Mouse (Mus musculus): ENCODE results near the gene Olfm2. TPM values are rescaled to one million over a fixed set of nuclear protein-coding genes. Genes with fewer than 3 reads are reported as not detected.
"Not testable (repeated sequence)": the region's sequence is repeated elsewhere in the genome, so short reads cannot be mapped to it uniquely, and the experiment has no call there.

The Olfm2 gene
- total RNA-seq, 1 experiment from 2014 or later, result not detected

- no peak for ATAC-seq (ENCODE audit: extremely low read depth, insufficient number of reproducible peaks, low FRiP score, poor library complexity, severe bottlenecking)
Measured at GRCm38 (mm10) chr9:20712934-20713477, 33.1 kb downstream of the Olfm2 start.

DNA sequence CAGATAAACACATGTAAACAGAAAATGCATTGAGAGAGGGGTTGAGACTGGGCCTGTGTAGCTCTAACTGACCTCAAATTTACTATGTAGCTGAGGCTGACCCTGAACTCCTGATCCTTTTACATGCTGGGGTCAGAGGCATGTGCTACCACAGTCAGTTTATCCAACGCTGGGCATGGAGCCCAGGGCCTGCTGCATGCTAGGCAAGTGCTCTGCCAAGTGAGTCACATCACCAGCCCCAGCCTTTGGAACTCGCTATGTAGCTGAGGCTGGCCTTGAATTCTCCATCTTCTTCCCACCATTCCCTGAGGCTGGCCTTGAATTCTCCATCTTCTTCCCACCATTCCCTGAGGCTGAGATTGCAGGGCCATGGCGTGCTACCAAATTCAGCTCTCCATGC is 35.7 kb downstream of the Olfm2 start:
- no peak for ATAC-seq (ENCODE audit: extremely low read depth, insufficient number of reproducible peaks, low FRiP score, poor library complexity, severe bottlenecking)

DNA sequence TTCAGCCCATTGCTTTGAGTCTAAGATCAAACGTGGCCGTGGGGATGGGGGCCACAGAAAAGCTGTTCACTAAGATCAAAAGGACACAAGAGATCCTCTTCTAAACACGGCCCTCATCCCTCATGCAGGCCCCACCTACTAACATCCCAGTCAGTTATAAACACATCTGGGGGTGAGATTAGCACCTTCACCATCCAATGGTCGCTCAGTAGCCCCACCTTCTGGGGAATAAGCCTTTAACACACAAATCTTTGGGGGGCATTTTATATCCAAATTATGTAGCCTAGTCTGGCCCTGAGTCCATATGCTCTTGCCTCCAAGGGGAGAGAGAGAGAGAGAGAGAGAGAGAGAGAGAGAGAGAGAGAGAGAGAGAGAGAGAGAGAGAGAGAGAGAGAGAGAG is 40.2 kb downstream of the Olfm2 start:
- ATAC-seq (ENCODE audit: extremely low read depth, insufficient number of reproducible peaks, low FRiP score, poor library complexity, severe bottlenecking), result no peak

DNA sequence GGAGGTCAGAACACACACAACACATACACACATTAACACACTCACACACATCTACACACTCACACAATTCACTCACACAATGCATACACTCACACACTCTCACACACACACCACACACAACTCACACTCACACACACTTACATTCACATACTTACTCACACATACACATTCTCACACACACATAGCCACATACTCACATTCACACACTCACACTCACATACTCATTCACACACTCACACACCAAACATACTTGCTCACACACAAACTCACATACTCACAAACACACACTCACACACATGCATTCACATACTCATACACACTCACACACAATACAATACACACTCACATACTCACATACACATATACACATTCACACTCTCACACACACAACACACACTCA is 40.7 kb downstream of the Olfm2 start:
- ATAC-seq (ENCODE audit: extremely low read depth, insufficient number of reproducible peaks, low FRiP score, poor library complexity, severe bottlenecking), result no peak

DNA sequence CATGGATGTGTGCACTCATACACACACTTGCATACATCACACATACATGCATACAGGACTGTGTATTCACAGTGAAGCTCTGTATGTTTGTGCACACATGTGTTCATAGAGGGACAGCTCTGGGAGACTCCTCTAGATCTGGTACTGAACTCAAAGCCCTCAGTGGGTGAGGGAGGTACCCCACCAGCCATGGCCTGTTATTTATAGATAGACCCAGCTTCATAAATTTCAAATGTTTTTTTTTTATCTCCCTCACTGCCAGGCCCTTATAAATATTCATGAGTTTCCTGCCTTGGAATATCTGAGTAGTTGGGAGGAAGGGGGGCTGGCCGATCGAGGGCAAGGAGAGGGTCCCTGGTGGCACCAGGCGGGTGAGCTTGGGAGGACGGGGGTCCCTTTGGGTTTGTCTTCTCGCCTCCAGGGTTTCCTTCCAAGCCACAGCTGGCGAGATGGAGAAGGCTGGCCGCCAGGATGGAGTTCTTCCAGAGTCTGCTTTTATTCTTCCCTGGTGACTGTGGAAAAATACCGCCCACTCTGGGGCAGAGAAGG is 42.2 kb downstream of the Olfm2 start:
- no peak for ATAC-seq (ENCODE audit: extremely low read depth, insufficient number of reproducible peaks, low FRiP score, poor library complexity, severe bottlenecking)

- ATAC-seq (ENCODE audit: extremely low read depth, insufficient number of reproducible peaks, low FRiP score, poor library complexity, severe bottlenecking), result no peak
Measured at GRCm38 (mm10) chr9:20697466-20697865, 48.7 kb downstream of the Olfm2 start.

GRCm38 (mm10) chr9:20696107-20696712 is 49.9 kb downstream of the Olfm2 start:
- ATAC-seq (ENCODE audit: extremely low read depth, insufficient number of reproducible peaks, low FRiP score, poor library complexity, severe bottlenecking), result no peak

DNA sequence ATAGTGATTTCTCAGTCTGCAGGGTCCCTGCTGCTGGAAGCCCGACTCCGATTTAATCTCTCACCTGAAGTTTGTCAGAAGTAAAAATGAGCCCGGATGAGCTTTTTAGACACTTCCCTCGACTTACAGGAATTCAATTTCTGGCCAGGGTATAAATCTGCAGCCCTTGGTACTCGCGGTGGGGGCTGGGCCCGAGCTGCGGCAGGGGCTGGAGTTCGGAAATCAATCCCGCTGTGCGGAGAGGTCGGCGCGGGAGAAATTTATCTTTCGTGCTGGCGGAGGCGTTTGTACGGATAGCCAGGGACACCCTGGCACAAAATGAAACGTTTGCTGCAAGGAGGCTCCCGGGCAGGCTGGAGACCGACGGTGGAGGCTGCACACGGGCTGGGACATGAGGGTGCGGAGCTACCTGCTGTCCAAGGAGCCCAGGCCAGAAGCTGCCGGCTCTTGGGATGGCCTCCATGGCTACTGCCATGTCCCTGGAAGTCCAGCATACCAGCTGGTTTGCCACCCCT is 51.4 kb downstream of the Olfm2 start:
- no peak for ATAC-seq (ENCODE audit: extremely low read depth, insufficient number of reproducible peaks, low FRiP score, poor library complexity, severe bottlenecking)

DNA sequence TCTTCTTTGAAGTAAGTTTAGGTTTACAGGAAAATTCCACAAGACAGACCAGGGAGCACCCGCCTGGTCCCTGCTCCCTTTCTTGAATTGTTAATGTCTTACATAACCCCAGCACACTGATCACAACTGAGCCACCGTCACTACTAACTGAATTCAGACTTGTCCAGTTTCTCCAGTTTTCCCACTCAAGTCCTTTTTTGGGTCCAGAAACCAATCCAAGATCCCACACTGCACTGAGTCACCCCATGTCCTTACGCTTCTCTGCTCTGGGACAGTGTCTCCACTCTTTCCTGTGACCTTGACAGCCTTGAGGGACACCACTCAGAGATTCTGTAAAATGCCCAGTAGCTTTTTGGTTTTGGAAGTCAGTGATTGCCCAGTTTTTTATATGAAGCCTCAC is 53.3 kb downstream of the Olfm2 start:
- ATAC-seq (ENCODE audit: extremely low read depth, insufficient number of reproducible peaks, low FRiP score, poor library complexity, severe bottlenecking), result no peak

- not testable (repeated sequence) for ATAC-seq (ENCODE audit: extremely low read depth, insufficient number of reproducible peaks, low FRiP score, poor library complexity, severe bottlenecking)
Measured at GRCm38 (mm10) chr9:20690449-20690848, 55.7 kb downstream of the Olfm2 start.

DNA sequence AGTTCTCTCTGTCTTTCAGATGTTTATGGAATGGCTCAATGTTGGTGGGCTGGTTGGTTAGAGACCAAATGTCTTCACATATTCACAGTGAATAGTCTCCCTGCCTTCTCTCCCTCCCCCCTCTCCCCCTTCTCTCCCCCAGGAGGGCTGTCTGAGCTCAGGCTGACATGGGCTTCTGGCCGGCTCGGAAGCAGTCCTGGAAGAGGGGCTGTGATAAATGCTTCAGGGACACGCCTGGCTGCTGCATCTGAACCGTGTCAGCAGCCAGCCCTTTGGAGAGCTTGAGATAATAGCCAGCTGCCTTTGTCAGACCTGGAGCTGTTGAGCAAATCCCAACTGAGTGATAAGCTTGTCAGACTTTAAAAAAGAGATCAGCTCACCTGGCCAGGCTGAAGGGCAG is 56.2 kb downstream of the Olfm2 start:
- ATAC-seq (ENCODE audit: extremely low read depth, insufficient number of reproducible peaks, low FRiP score, poor library complexity, severe bottlenecking), result no peak

- ATAC-seq (ENCODE audit: extremely low read depth, insufficient number of reproducible peaks, low FRiP score, poor library complexity, severe bottlenecking), result no peak
Measured at GRCm38 (mm10) chr9:20689403-20689802, 56.7 kb downstream of the Olfm2 start.

- no peak for ATAC-seq (ENCODE audit: extremely low read depth, insufficient number of reproducible peaks, low FRiP score, poor library complexity, severe bottlenecking)
Measured at GRCm38 (mm10) chr9:20685081-20685861, 60.9 kb downstream of the Olfm2 start.

DNA sequence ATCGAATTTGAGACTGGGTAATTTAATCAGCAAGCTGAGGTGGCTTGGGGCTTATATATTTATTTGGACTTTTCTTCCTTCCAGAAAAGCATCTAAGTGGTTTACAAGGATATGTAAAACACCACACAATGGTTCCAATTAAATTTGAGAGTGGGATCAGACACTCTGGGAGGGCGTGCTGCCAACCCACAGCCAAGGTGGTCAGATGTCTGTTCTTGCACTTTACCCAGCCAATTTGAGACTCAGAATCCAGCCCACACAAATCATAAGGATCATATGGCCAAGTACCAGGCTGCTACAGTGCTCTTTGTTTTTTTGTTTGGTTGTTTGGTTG is 63.8 kb downstream of the Olfm2 start:
- ATAC-seq (ENCODE audit: extremely low read depth, insufficient number of reproducible peaks, low FRiP score, poor library complexity, severe bottlenecking), result no peak

DNA sequence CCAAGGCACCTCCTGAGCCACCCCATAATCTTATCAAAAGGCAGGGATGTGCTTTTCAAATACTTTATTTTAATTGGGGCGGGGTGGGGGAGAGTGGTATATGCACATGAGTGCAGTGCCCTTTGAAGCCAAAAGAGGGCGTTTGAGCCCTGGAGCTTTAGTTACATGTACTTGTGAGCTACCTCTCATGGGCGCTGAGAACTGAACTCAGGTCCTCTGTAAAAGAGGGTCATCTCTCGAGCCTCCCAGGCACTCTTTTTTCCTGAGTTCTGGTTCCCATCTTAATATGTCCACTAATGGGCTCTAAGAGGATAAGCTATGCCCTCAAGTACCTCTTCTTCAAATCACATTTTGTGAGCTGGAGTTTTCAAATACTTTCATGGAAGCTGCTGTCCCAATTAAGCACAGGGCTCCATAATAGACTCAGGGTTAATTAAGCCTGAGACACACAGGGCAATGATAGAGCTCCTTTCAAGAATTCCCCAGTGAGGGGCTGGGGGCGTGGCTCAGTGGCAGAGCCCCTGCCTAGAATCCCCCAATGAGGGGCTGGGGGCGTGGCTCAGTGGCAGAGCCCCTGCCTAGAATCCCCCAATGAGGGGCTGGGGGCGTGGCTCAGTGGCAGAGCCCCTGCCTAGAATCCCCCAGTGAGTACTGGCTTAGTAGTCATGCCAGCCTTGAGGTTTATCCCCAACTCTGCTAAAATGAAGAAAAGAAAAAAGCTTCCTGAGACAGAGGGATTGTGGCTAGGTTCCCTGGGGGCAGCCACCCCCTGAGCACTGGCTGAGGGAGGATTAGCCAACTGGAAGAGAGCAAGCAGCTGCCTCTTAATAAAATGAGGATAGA is 64.4 kb downstream of the Olfm2 start:
- ATAC-seq (ENCODE audit: extremely low read depth, insufficient number of reproducible peaks, low FRiP score, poor library complexity, severe bottlenecking), result no peak

DNA sequence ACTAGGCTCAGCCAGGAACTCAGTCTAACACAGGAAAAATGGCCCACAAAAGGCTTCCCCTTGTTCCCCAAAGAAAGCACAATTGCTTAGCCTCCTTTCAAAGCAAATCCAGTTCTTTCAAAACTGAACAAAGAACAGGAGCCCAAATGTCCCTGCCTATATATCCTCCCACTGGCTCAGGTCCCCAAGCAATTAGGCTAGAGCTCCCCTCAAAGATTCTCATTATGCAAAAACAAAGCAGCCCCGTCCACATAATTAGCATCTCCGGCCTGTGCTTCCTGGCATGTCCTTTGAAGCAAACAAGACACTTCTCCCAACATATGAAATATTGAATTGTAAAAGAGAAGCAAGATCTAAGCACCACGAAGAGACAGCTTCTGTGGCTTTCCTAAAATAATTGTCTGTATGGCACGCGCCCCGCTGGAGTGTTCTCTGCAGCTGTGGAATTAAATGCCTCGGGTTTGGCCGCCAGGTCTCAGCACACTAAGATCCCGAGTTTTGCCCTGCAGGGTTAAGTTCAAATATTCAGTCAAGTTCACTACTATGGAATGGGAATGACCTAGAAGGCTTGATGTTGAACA is 65.7 kb downstream of the Olfm2 start:
- no peak for ATAC-seq (ENCODE audit: extremely low read depth, insufficient number of reproducible peaks, low FRiP score, poor library complexity, severe bottlenecking)

- ATAC-seq (ENCODE audit: extremely low read depth, insufficient number of reproducible peaks, low FRiP score, poor library complexity, severe bottlenecking), result no peak
Measured at GRCm38 (mm10) chr9:20677892-20678291, 68.3 kb downstream of the Olfm2 start.

GRCm38 (mm10) chr9:20672047-20672446 is 74.1 kb downstream of the Olfm2 start:
- no peak for ATAC-seq (ENCODE audit: extremely low read depth, insufficient number of reproducible peaks, low FRiP score, poor library complexity, severe bottlenecking)

- no peak for ATAC-seq (ENCODE audit: extremely low read depth, insufficient number of reproducible peaks, low FRiP score, poor library complexity, severe bottlenecking)
Measured at GRCm38 (mm10) chr9:20668065-20668464, 78.1 kb downstream of the Olfm2 start.

Data from neutrophil, adult 5-6 weeks (primary cell).